Mouse (Mus musculus): ENCODE data around the gene Gm26566. TPM values are rescaled to one million over a fixed set of nuclear protein-coding genes. Genes with fewer than 3 reads are reported as not detected.

Gm26566 gene
- polyA plus RNA-seq, 1 experiment from 2014 or later = 0.32 TPM

GRCm38 (mm10) chr4:88696237-88696884 is 25.2 kb upstream of the Gm26566 start:
- Histone ChIP-seq H3K9me3 (replicated peaks; ENCODE audit: control insufficient read depth, low read length) (no peaks in the 10 kb centered on the region), H3K4me2 (ENCODE audit: low read depth, low read length) (no peak overlapping the region), H3K9ac (ENCODE audit: low read depth, low read length) (no peak overlapping the region), H3K27me3 (ENCODE audit: control insufficient read depth, insufficient read depth, low read depth, low read length) (no peaks in the 10 kb centered on the region), H3K4me3 (ENCODE audit: low read depth, low read length) (no peak overlapping the region), H3K27ac (ENCODE audit: low read length) (no peak overlapping the region), H3K36me3 (ENCODE audit: control insufficient read depth, insufficient read depth) (no peaks in the 10 kb centered on the region), H3K4me1 (ENCODE audit: control insufficient read depth, low read depth, low read length) (no peaks in the 10 kb centered on the region)
- WGBS (ENCODE audit: insufficient replicate concordance) = 23% methylated on average over 3 of the region's 3 CpGs
- ATAC-seq (ENCODE audit: low read depth) = peak; percentile 67

- Histone ChIP-seq H3K4me2 (ENCODE audit: low read depth, low read length) (no peak overlapping the region), H3K4me3 (ENCODE audit: low read depth, low read length) (no peak overlapping the region), H3K27me3 (ENCODE audit: control insufficient read depth, insufficient read depth, low read depth, low read length) (no peaks in the 10 kb centered on the region), H3K36me3 (ENCODE audit: control insufficient read depth, insufficient read depth) (no peaks in the 10 kb centered on the region), H3K27ac (ENCODE audit: low read length) (no peak overlapping the region), H3K9me3 (replicated peaks; ENCODE audit: control insufficient read depth, low read length) (no peaks in the 10 kb centered on the region), H3K9ac (ENCODE audit: low read depth, low read length) (no peak overlapping the region), H3K4me1 (ENCODE audit: control insufficient read depth, low read depth, low read length) (no peaks in the 10 kb centered on the region)
- ATAC-seq (ENCODE audit: low read depth) = no peak
- 51% methylated on average over 6 of the region's 6 CpGs for WGBS (ENCODE audit: insufficient replicate concordance)
These were observed 24.5 kb upstream of the Gm26566 start for GRCm38 (mm10) chr4:88697108-88697507.

DNA sequence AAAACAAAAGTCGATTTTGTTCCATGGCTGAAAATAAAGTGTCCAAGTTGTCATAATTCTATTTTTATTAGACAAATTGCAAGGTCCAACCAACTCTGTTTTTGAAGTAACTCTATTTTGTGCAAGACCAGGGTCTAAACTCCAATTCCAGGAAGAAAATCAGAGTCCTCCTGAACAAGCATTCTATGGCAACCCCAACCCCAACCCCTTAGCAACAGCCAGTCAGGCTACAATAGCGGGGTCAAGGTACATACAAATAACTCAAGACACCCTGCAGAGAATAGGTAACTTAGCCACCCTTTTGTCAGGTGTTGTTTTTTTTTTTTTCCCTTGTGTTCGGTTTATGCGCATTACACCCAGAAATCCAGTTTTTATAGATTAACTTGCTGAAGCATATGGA is 23.9 kb upstream of the Gm26566 start:
- Histone ChIP-seq H3K36me3 (ENCODE audit: control insufficient read depth, insufficient read depth) (no peaks in the 10 kb centered on the region), H3K4me1 (ENCODE audit: control insufficient read depth, low read depth, low read length) (no peaks in the 10 kb centered on the region), H3K4me2 (ENCODE audit: low read depth, low read length) (no peak overlapping the region), H3K27me3 (ENCODE audit: control insufficient read depth, insufficient read depth, low read depth, low read length) (no peaks in the 10 kb centered on the region), H3K4me3 (ENCODE audit: low read depth, low read length) (no peak overlapping the region), H3K9ac (ENCODE audit: low read depth, low read length) (no peak overlapping the region), H3K27ac (ENCODE audit: low read length) (no peak overlapping the region), H3K9me3 (replicated peaks; ENCODE audit: control insufficient read depth, low read length) (no peaks in the 10 kb centered on the region)
- 61% methylated on average over 4 of the region's 4 CpGs for WGBS (ENCODE audit: insufficient replicate concordance)
- no peak for ATAC-seq (ENCODE audit: low read depth)

DNA sequence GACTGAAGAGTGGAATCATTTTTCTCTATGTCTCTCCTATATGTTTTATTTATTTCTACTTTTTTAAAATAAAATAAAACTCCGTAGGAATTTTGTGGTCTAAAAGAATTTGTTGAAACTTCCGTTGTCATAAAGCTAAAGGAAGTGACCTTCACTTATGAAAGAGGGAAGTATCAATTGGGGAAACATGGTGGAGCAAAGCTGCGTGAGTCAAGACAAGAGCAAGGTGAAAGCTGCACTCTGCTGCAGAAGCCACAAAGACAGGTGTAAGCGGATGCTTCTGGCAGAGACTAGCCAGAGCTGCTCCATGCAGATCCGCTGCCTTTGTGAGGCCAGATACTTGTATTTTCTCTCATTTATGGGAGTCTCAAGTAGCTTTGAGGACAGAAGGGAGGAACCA is 22.8 kb upstream of the Gm26566 start:
- ATAC-seq (ENCODE audit: low read depth) = no peak
- no peaks in the 10 kb centered on the region for H3K36me3 ChIP-seq (ENCODE audit: control insufficient read depth, insufficient read depth)
- no peaks in the 10 kb centered on the region for H3K27me3 ChIP-seq (ENCODE audit: control insufficient read depth, insufficient read depth, low read depth, low read length)
- H3K9ac ChIP-seq (ENCODE audit: low read depth, low read length) = no peak overlapping the region
- no peak overlapping the region for H3K27ac ChIP-seq (ENCODE audit: low read length)
- H3K4me2 ChIP-seq (ENCODE audit: low read depth, low read length) = no peak overlapping the region
- 35% methylated on average over 5 of the region's 5 CpGs for WGBS (ENCODE audit: insufficient replicate concordance)
- H3K4me1 ChIP-seq (ENCODE audit: control insufficient read depth, low read depth, low read length) = no peaks in the 10 kb centered on the region
- H3K9me3 ChIP-seq (replicated peaks; ENCODE audit: control insufficient read depth, low read length) = no peaks in the 10 kb centered on the region
- no peak overlapping the region for H3K4me3 ChIP-seq (ENCODE audit: low read depth, low read length)

- ATAC-seq (ENCODE audit: low read depth) = no peak
- Histone ChIP-seq H3K4me3 (ENCODE audit: low read depth, low read length) (no peak overlapping the region), H3K36me3 (ENCODE audit: control insufficient read depth, insufficient read depth) (no peaks in the 10 kb centered on the region), H3K9ac (ENCODE audit: low read depth, low read length) (no peak overlapping the region), H3K4me2 (ENCODE audit: low read depth, low read length) (no peak overlapping the region), H3K9me3 (replicated peaks; ENCODE audit: control insufficient read depth, low read length) (no peaks in the 10 kb centered on the region), H3K27ac (ENCODE audit: low read length) (no peak overlapping the region), H3K4me1 (ENCODE audit: control insufficient read depth, low read depth, low read length) (no peaks in the 10 kb centered on the region), H3K27me3 (ENCODE audit: control insufficient read depth, insufficient read depth, low read depth, low read length) (no peaks in the 10 kb centered on the region)
- WGBS (ENCODE audit: insufficient replicate concordance) = 76% methylated on average over 1 of the region's 1 CpGs
These were observed 22.3 kb upstream of the Gm26566 start for GRCm38 (mm10) chr4:88699301-88699700.

GRCm38 (mm10) chr4:88705924-88706323 is 15.7 kb upstream of the Gm26566 start:
- no peak for ATAC-seq (ENCODE audit: low read depth)
- no peaks in the 10 kb centered on the region for H3K4me1 ChIP-seq (ENCODE audit: control insufficient read depth, low read depth, low read length)
- H3K36me3 ChIP-seq (ENCODE audit: control insufficient read depth, insufficient read depth) = no peaks in the 10 kb centered on the region
- H3K9ac ChIP-seq (ENCODE audit: low read depth, low read length) = no peak overlapping the region
- no peaks in the 10 kb centered on the region for H3K27me3 ChIP-seq (ENCODE audit: control insufficient read depth, insufficient read depth, low read depth, low read length)
- H3K27ac ChIP-seq (ENCODE audit: low read length) = no peak overlapping the region
- 8% methylated on average over 3 of the region's 3 CpGs for WGBS (ENCODE audit: insufficient replicate concordance)
- H3K9me3 ChIP-seq (replicated peaks; ENCODE audit: control insufficient read depth, low read length) = no peaks in the 10 kb centered on the region
- H3K4me3 ChIP-seq (ENCODE audit: low read depth, low read length) = no peak overlapping the region
- H3K4me2 ChIP-seq (ENCODE audit: low read depth, low read length) = no peak overlapping the region

DNA sequence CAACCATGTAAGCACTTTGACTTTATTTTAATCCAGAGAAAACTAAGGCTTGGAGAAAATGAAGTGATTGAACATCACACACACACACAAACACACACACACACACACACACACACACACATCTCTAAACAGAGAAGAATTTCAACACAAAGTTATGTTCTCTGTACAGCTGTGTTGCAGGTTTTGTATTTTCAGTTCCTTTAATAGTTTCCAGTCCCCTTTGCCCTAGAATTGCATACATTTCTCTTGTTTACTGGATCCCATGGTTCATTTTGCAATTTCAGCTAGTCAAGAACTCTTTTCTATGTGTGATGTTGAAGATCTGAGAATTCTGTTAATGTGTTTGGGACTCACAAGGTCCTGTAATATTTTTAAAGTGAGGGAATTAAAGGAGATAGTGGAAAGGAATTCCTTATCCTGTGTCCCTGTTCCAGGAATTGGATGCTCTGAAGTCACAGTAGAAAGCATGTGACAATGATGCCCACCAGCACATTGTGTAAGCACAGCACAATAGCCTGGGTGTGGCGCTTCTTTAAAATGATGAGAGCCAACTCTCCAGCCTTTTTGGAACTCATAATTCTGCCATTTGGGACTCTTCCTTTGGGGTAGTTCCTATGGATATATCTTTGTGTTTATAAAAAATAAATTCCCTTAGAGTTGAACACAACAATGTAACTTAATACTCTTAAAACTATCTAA is 14.3 kb upstream of the Gm26566 start:
- no peak overlapping the region for H3K4me2 ChIP-seq (ENCODE audit: low read depth, low read length)
- H3K9ac ChIP-seq (ENCODE audit: low read depth, low read length) = no peak overlapping the region
- 68% methylated on average over 1 of the region's 1 CpGs for WGBS (ENCODE audit: insufficient replicate concordance)
- no peak overlapping the region for H3K27ac ChIP-seq (ENCODE audit: low read length)
- no peaks in the 10 kb centered on the region for H3K27me3 ChIP-seq (ENCODE audit: control insufficient read depth, insufficient read depth, low read depth, low read length)
- no peak overlapping the region for H3K4me3 ChIP-seq (ENCODE audit: low read depth, low read length)
- H3K4me1 ChIP-seq (ENCODE audit: control insufficient read depth, low read depth, low read length) = no peaks in the 10 kb centered on the region
- ATAC-seq (ENCODE audit: low read depth) = no peak
- H3K9me3 ChIP-seq (replicated peaks; ENCODE audit: control insufficient read depth, low read length) = no peaks in the 10 kb centered on the region
- no peaks in the 10 kb centered on the region for H3K36me3 ChIP-seq (ENCODE audit: control insufficient read depth, insufficient read depth)

- WGBS (ENCODE audit: insufficient replicate concordance) = 43% methylated on average over 1 of the region's 1 CpGs
- ATAC-seq (ENCODE audit: low read depth) = no peak
These were observed 7.3 kb upstream of the Gm26566 start for GRCm38 (mm10) chr4:88714281-88714680.

DNA sequence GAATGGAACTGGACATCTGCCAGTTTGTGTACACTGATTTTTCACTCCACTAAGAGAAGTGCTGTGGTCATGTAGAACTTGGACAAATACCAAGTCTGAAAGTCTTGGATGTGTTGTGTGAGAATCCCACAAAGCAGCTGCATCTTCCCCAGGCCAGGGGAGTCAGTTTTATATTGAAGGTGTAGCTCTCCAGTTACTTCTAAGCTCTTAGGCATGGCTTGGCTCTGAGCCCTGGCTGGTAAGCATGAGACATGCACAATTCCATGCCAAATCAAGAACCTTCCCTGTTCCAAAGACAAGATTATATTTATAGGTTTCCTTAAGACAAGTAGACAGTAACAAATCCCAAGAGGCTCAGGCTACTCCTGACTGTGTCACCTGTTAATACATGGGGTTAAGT is 6.5 kb upstream of the Gm26566 start:
- no peak overlapping the region for H3K9ac ChIP-seq (ENCODE audit: low read depth, low read length)
- H3K4me1 ChIP-seq (ENCODE audit: control insufficient read depth, low read depth, low read length) = peaks cover 3% of the 10 kb centered on the region
- H3K4me3 ChIP-seq (ENCODE audit: low read depth, low read length) = no peak overlapping the region
- no peaks in the 10 kb centered on the region; the same call in 1 of the 2 replicates for H3K36me3 ChIP-seq (ENCODE audit: control insufficient read depth, insufficient read depth)
- no peak for ATAC-seq (ENCODE audit: low read depth)
- no peak overlapping the region for H3K4me2 ChIP-seq (ENCODE audit: low read depth, low read length)
- no peaks in the 10 kb centered on the region for H3K9me3 ChIP-seq (replicated peaks; ENCODE audit: control insufficient read depth, low read length)
- H3K27me3 ChIP-seq (ENCODE audit: control insufficient read depth, insufficient read depth, low read depth, low read length) = no peaks in the 10 kb centered on the region
- H3K27ac ChIP-seq (ENCODE audit: low read length) = no peak overlapping the region

More at GRCm38 (mm10) chr4:88714281-88714680, 7.3 kb upstream of the Gm26566 start:
- peaks cover 2% of the 10 kb centered on the region for H3K4me1 ChIP-seq (ENCODE audit: control insufficient read depth, low read depth, low read length)
- H3K27ac ChIP-seq (ENCODE audit: low read length) = no peak overlapping the region
- H3K9me3 ChIP-seq (replicated peaks; ENCODE audit: control insufficient read depth, low read length) = no peaks in the 10 kb centered on the region
- H3K9ac ChIP-seq (ENCODE audit: low read depth, low read length) = no peak overlapping the region
- no peak overlapping the region for H3K4me3 ChIP-seq (ENCODE audit: low read depth, low read length)
- H3K4me2 ChIP-seq (ENCODE audit: low read depth, low read length) = no peak overlapping the region
- no peaks in the 10 kb centered on the region for H3K27me3 ChIP-seq (ENCODE audit: control insufficient read depth, insufficient read depth, low read depth, low read length)
- no peaks in the 10 kb centered on the region; the same call in 1 of the 2 replicates for H3K36me3 ChIP-seq (ENCODE audit: control insufficient read depth, insufficient read depth)
